Mouse (Mus musculus): Measurements from ENCODE around the gene Foxa2. TPM values are rescaled to one million over a fixed set of nuclear protein-coding genes. Genes with fewer than 3 reads are reported as not detected.

Foxa2 gene
- polyA plus RNA-seq, 1 experiment = 0.49 TPM

DNA sequence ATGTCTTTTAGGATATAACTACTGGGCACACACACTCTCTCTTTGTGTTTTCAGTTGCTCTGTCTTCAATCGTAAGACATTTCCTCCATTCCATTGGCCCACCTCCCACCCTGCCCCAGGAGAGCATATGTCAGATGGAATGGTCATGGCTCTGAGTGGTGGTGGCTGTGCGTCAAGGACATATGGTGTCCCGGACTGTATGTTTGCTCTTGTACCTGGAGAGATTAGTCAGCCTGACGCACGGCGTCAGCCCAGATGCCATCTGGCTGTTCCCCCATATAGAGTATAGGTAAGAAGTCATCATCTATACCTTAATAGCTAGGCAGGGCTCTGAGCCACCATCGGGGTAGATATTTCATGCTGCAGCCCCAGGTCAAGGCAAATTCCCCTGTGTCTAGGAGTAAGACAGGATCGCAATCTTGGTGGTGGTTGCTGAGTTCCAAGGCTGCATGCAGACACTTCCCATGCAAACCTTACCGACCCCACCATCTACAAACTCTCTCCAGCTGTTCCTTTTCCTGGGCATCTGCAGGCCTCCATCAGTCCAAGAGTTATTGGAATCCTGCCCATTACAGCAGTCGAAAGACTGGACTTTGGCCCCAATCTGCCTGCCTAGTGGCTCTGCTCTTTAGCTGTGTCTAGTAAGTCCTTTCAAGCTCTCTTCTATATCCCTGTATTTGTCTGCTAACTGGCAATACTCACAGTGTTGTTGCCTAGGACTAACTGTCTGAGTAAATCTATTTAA, 53.7 kb downstream of the Foxa2 start:
- H3K4me2 ChIP-seq (ENCODE audit: low read depth) = no peak overlapping the region
- no peak overlapping the region for H3ac ChIP-seq (ENCODE audit: control insufficient read depth, insufficient read length)
- no peaks in the 10 kb centered on the region for H3K79me2 ChIP-seq (ENCODE audit: control insufficient read depth, insufficient read depth)
- H3K27me3 ChIP-seq (ENCODE audit: control insufficient read depth, insufficient read depth, insufficient read length) = no peaks in the 10 kb centered on the region
- H3K36me3 ChIP-seq (ENCODE audit: control insufficient read depth, insufficient read depth) = no peaks in the 10 kb centered on the region
- TF ChIP-seq USF1 (IDR thresholded peaks at IDR 0.05; ENCODE audit: low read depth) (no peak), MYOG (IDR thresholded peaks at IDR 0.05; ENCODE audit: control insufficient read depth in 1 of 3, insufficient read depth in 1 of 3, insufficient read length in 2 of 3, low read depth in 2 of 3) (no peak), E2F4 (IDR thresholded peaks at IDR 0.05; ENCODE audit: insufficient read depth) (no peak), POLR2AphosphoS2 (IDR thresholded peaks at IDR 0.05; ENCODE audit: insufficient read length, low read depth) (no peak), CEBPB (IDR thresholded peaks at IDR 0.05; ENCODE audit: insufficient read depth, poor library complexity, severe bottlenecking) (no peak), TCF12 (IDR thresholded peaks at IDR 0.05; ENCODE audit: insufficient read depth, poor library complexity, severe bottlenecking) (no peak), TCF3 (IDR thresholded peaks at IDR 0.05; ENCODE audit: insufficient read length, low read depth) (no peak), MYOD1 (IDR thresholded peaks at IDR 0.05; ENCODE audit: control insufficient read depth in 1 of 3, insufficient read length in 2 of 3, low read depth in 2 of 3) (no peak), SRF (IDR thresholded peaks at IDR 0.05; ENCODE audit: control insufficient read depth, insufficient read length, low read depth) (no peak), MAX (IDR thresholded peaks at IDR 0.05; ENCODE audit: low read depth) (no peak)
- H3K4me3 ChIP-seq = no peak overlapping the region
